Mouse (Mus musculus) lung, embryonic 16.5 days (tissue): ENCODE results near the gene Slc9a4. TPM values are rescaled to one million over a fixed set of nuclear protein-coding genes. Genes with fewer than 3 reads are reported as not detected.
"Not testable (repeated sequence)": the region's sequence is repeated elsewhere in the genome, so short reads cannot be mapped to it uniquely, and the experiment has no call there.

Experiments used
- ATAC-seq: fragments of 200-750 bp; cut with Nextera tagmentation; 2 replicates; pipeline ENCODE4 v1.8.0; 2017; ENCODE audit warnings: low read depth, mild to moderate bottlenecking, moderate library complexity
- H3K27ac ChIP-seq: fragments of 300-500 bp; sonication (generic); 2 replicates; pipeline ENCODE4 v1.5.1; 2014; ENCODE audit warnings: mild to moderate bottlenecking, control low read depth, low read length
- H3K27me3 ChIP-seq: fragments of 300-500 bp; sonication (generic); 2 replicates; pipeline ENCODE4 v1.6.1; 2014; ENCODE audit warnings: low read depth, low read length, mixed read lengths; ENCODE audit not compliant: control insufficient read depth, insufficient read depth
- H3K36me3 ChIP-seq: fragments of 300-500 bp; sonication (generic); 2 replicates; pipeline ENCODE4 v1.6.1; 2014; ENCODE audit warnings: low read length; ENCODE audit not compliant: control insufficient read depth, insufficient read depth
- H3K4me1 ChIP-seq: fragments of 300-500 bp; sonication (generic); replicated peaks from 2 replicates; pipeline ENCODE4 v1.6.1; 2014; ENCODE audit warnings: low read length, mixed read lengths; ENCODE audit not compliant: control insufficient read depth, insufficient read depth
- H3K4me2 ChIP-seq: fragments of 300-500 bp; sonication (generic); 2 replicates; pipeline ENCODE4 v1.6.1; 2014; ENCODE audit warnings: low read depth, low read length, control low read depth
- H3K4me3 ChIP-seq: fragments of 300-500 bp; sonication (generic); 2 replicates; pipeline ENCODE4 v1.5.1; 2014; ENCODE audit warnings: mild to moderate bottlenecking, low read length, control low read depth
- H3K9ac ChIP-seq: fragments of 300-500 bp; sonication (generic); 2 replicates; pipeline ENCODE4 v1.6.1; 2014; ENCODE audit warnings: low read length, control low read depth
- H3K9me3 ChIP-seq: fragments of 300-500 bp; sonication (generic); 2 replicates; pipeline ENCODE4 v1.6.1; 2016; ENCODE audit warnings: low read length; ENCODE audit not compliant: control insufficient read depth
- WGBS: fragments of 180-500 bp; shearing (Covaris S2); extraction: QIAGEN DNeasy Blood & Tissue Kit; methylation state at CpG from one replicate; pipeline ENCODE4 v1.1.7; 2014; 5-methylcytosine and 5-hydroxymethylcytosine counted together
- polyA plus RNA-seq: library from polyadenylated mRNA; unstranded; fragments of >200 nt; fragmentation: Nextera tagmentation; extraction: Ambion mirVana; gene quantifications from 2 replicates; pipeline ENCODE4 v1.2.1, GENCODE M21; 2015

The Slc9a4 gene
- polyA plus RNA-seq, 1 experiment from 2014 or later: not detected

DNA sequence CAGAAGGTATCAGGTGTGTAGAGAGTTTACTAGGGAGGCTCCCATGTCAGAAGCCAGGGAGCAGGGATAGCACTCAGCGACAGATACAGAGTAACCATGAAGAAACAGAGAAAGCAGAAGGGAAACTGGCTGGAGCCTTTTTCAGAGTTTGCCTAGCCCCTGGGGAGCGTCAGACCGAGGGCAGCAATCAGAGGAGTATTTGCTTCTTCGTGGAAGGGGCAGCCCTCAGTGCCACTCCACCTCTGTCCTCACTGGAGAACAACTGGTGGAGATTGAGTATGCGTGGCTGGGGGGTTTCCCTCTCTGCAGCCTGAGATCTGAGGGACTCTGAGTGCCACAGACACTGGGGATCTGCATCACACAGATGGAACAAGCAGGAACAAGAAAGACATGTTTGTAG is 17.9 kb downstream of the Slc9a4 start:
- H3K4me1 ChIP-seq: no peaks in the 10 kb centered on the region
- 43% methylated on average over 5 of the region's 5 CpGs for WGBS
- H3K9ac ChIP-seq: no peak overlapping the region
- no peak overlapping the region for H3K4me3 ChIP-seq
- no peaks in the 10 kb centered on the region for H3K9me3 ChIP-seq
- H3K4me2 ChIP-seq: no peak overlapping the region
- H3K27me3 ChIP-seq: no peaks in the 10 kb centered on the region
- H3K36me3 ChIP-seq: no peaks in the 10 kb centered on the region
- no peak overlapping the region for H3K27ac ChIP-seq
- no peak for ATAC-seq

DNA sequence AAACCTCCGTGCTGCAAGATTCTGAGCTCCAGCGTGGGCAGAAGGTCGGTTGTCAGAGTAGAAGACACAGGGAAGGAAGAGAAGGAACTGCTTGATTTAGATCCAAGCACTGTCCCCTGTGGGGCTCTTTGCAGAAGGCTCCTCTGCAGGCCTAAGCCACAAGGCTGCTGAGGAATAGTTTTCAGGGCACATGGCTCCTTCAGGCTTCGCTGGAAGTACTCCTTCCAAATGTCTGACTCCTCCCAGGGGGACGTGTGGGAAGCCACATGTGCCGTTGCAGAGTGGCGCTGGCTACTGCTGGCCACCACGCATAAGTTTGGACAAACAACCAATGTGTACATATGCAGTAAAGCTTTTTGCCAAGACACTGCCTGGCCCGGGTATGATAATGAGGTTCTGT is 19.8 kb downstream of the Slc9a4 start:
- H3K36me3 ChIP-seq, H3K27ac ChIP-seq, H3K27me3 ChIP-seq, H3K9ac ChIP-seq, H3K4me3 ChIP-seq, H3K4me2 ChIP-seq, H3K4me1 ChIP-seq, H3K9me3 ChIP-seq, ATAC-seq: not testable (repeated sequence)
- 89% methylated on average over 9 of the region's 9 CpGs for WGBS

GRCm38 (mm10) chr1:40600394-40601327 is 20.8 kb downstream of the Slc9a4 start:
- Histone ChIP-seq H3K27ac (no peak overlapping the region), H3K9me3 (no peaks in the 10 kb centered on the region), H3K4me2 (peak overlapping the region; percentile 8; the same call in 1 of the 2 replicates), H3K4me1 (no peaks in the 10 kb centered on the region), H3K4me3 (no peak overlapping the region), H3K27me3 (no peaks in the 10 kb centered on the region), H3K9ac (no peak overlapping the region), H3K36me3 (no peaks in the 10 kb centered on the region)
- ATAC-seq: no peak
- WGBS: 69% methylated on average over 25 of the region's 25 CpGs

GRCm38 (mm10) chr1:40601461-40601860 is 21.6 kb downstream of the Slc9a4 start:
- Histone ChIP-seq H3K4me3 (no peak overlapping the region), H3K36me3 (no peaks in the 10 kb centered on the region), H3K4me1 (no peaks in the 10 kb centered on the region), H3K9me3 (no peaks in the 10 kb centered on the region), H3K9ac (no peak overlapping the region), H3K27ac (no peak overlapping the region), H3K4me2 (no peak overlapping the region), H3K27me3 (no peaks in the 10 kb centered on the region)
- WGBS: 73% methylated on average over 3 of the region's 3 CpGs
- ATAC-seq: no peak

- WGBS: 85% methylated on average over 2 of the region's 2 CpGs
- Histone ChIP-seq H3K9me3 (no peaks in the 10 kb centered on the region), H3K9ac (no peak overlapping the region), H3K27ac (no peak overlapping the region), H3K4me1 (no peaks in the 10 kb centered on the region), H3K4me3 (no peak overlapping the region), H3K27me3 (no peaks in the 10 kb centered on the region), H3K36me3 (no peaks in the 10 kb centered on the region), H3K4me2 (no peak overlapping the region)
- no peak for ATAC-seq
Measured at GRCm38 (mm10) chr1:40613219-40613618, 33.3 kb downstream of the Slc9a4 start.

GRCm38 (mm10) chr1:40619093-40619492 is 39.2 kb downstream of the Slc9a4 start:
- Histone ChIP-seq H3K27ac (no peak overlapping the region), H3K9me3 (no peaks in the 10 kb centered on the region), H3K9ac (no peak overlapping the region), H3K4me1 (no peaks in the 10 kb centered on the region), H3K36me3 (no peaks in the 10 kb centered on the region), H3K4me2 (no peak overlapping the region), H3K4me3 (no peak overlapping the region), H3K27me3 (no peaks in the 10 kb centered on the region)
- no peak for ATAC-seq
- WGBS: 77% methylated on average over 5 of the region's 5 CpGs

- Histone ChIP-seq H3K27me3 (no peaks in the 10 kb centered on the region), H3K9ac (no peak overlapping the region), H3K27ac (no peak overlapping the region), H3K9me3 (no peaks in the 10 kb centered on the region), H3K4me2 (no peak overlapping the region), H3K4me3 (no peak overlapping the region), H3K36me3 (no peaks in the 10 kb centered on the region), H3K4me1 (no peaks in the 10 kb centered on the region)
- 48% methylated on average over 5 of the region's 5 CpGs for WGBS
- ATAC-seq: no peak
Measured at GRCm38 (mm10) chr1:40619871-40620270, 40.0 kb downstream of the Slc9a4 start.

DNA sequence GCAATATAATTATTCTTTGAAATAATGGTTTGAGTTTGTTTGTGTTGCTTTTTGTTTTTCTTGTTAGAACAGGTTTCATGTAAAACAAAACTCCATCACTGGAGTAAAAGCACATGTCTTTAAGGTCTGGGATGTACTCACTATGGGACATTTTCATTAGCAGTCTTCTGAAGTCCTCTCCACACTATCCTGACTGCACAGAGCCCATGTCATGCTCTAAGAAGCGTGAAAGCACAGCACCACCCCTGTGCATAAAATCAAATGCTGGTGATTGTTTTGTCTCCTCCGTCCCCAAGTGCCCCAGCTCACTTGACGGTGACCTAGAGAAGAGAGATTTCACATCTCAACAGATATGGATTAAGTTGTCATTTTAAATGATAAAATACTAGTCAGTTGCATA is 45.1 kb downstream of the Slc9a4 start:
- 62% methylated on average over 3 of the region's 3 CpGs for WGBS
- no peaks in the 10 kb centered on the region for H3K9me3 ChIP-seq
- H3K27me3 ChIP-seq: no peaks in the 10 kb centered on the region
- H3K4me2 ChIP-seq: no peak overlapping the region
- H3K36me3 ChIP-seq: no peaks in the 10 kb centered on the region
- no peak overlapping the region for H3K27ac ChIP-seq
- no peak overlapping the region for H3K9ac ChIP-seq
- ATAC-seq: no peak
- H3K4me3 ChIP-seq: no peak overlapping the region
- H3K4me1 ChIP-seq: no peaks in the 10 kb centered on the region

DNA sequence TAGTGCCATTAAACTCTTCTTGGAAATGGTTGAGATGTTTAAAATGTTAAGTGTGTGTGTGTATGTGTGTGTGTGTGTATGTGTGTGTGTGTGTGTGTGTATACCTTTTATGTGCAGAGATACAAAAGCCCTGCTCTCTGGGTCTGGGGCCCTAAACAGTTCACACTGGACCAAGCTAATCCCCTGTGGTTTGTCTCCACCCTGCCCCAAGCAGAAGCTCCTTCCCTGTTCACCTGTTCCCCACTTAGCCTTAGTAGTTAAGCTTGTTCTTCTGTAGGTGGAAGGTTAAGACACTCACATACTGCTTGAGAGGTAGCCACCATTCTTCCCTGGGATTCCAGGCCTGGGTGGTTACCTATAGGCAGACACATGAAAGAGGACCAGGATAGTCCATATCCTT is 47.1 kb downstream of the Slc9a4 start:
- Histone ChIP-seq H3K36me3 (no peaks in the 10 kb centered on the region), H3K27me3 (no peaks in the 10 kb centered on the region), H3K4me2 (no peak overlapping the region), H3K4me3 (no peak overlapping the region), H3K4me1 (no peaks in the 10 kb centered on the region), H3K27ac (no peak overlapping the region), H3K9ac (no peak overlapping the region), H3K9me3 (no peaks in the 10 kb centered on the region)
- ATAC-seq: no peak
